Mouse (Mus musculus): ENCODE measurements at regions not wholly inside any gene's neighbourhood (a gene's known extent, or its start where the extent isn't known, plus 50 kb on each side); places are given as distances from the start of the nearest gene placed in this dataset.

- Histone ChIP-seq H3K9ac (replicated peaks; ENCODE audit: low read depth, low read length) (no peak overlapping the region), H3K4me3 (ENCODE audit: low read depth, low read length) (no peak overlapping the region), H3K9me3 (replicated peaks; ENCODE audit: control insufficient read depth, low read length) (no peaks in the 10 kb centered on the region), H3K27ac (ENCODE audit: low read depth) (no peak overlapping the region), H3K4me2 (ENCODE audit: low read depth, low read length) (no peak overlapping the region), H3K4me1 (ENCODE audit: control insufficient read depth, insufficient read depth) (peaks cover 28% of the 10 kb centered on the region), H3K27me3 (ENCODE audit: control insufficient read depth, insufficient read depth, low read length) (0 out of 2 replicates have a peak, but pooled peaks cover 3% of the 10 kb centered on the region), H3K36me3 (replicated peaks; ENCODE audit: control insufficient read depth, insufficient read depth, low read length) (no peaks in the 10 kb centered on the region)
- 25% methylated on average over 6 of the region's 6 CpGs for WGBS
- ATAC-seq (ENCODE audit: insufficient read depth, low read depth): peak; percentile 85
- TF ChIP-seq CTCF (IDR thresholded peaks at IDR 0.05; ENCODE audit: low read depth) (no peak), EP300 (IDR thresholded peaks at IDR 0.05; ENCODE audit: low read depth) (no peak)
- DNase-seq (ENCODE audit: low spot score): peak; percentile 71
These were observed 205.2 kb upstream of the A230072I06Rik start for GRCm38 (mm10) chr8:12073311-12073999.

GRCm38 (mm10) chr8:12075943-12076342 is 202.7 kb upstream of the A230072I06Rik start:
- ATAC-seq (ENCODE audit: insufficient read depth, low read depth): no peak
- 0 out of 2 replicates have a peak, but pooled peaks cover 3% of the 10 kb centered on the region for H3K27me3 ChIP-seq (ENCODE audit: control insufficient read depth, insufficient read depth, low read length)
- WGBS: 81% methylated on average over 3 of the region's 3 CpGs
- no peaks in the 10 kb centered on the region for H3K9me3 ChIP-seq (replicated peaks; ENCODE audit: control insufficient read depth, low read length)
- H3K27ac ChIP-seq (ENCODE audit: low read depth): no peak overlapping the region
- no peak overlapping the region for H3K4me2 ChIP-seq (ENCODE audit: low read depth, low read length)
- H3K9ac ChIP-seq (replicated peaks; ENCODE audit: low read depth, low read length): no peak overlapping the region
- no peak overlapping the region for H3K4me3 ChIP-seq (ENCODE audit: low read depth, low read length)
- H3K4me1 ChIP-seq (ENCODE audit: control insufficient read depth, insufficient read depth): peaks cover 28% of the 10 kb centered on the region
- no peak for TF ChIP-seq EP300 (IDR thresholded peaks at IDR 0.05; ENCODE audit: low read depth)
- no peak for DNase-seq (ENCODE audit: low spot score)
- H3K36me3 ChIP-seq (replicated peaks; ENCODE audit: control insufficient read depth, insufficient read depth, low read length): no peaks in the 10 kb centered on the region

GRCm38 (mm10) chr8:12076811-12077375 is 201.7 kb upstream of the A230072I06Rik start:
- WGBS: 52% methylated on average over 10 of the region's 10 CpGs
- Histone ChIP-seq H3K9ac (replicated peaks; ENCODE audit: low read depth, low read length) (no peak overlapping the region), H3K4me2 (ENCODE audit: low read depth, low read length) (no peak overlapping the region), H3K4me3 (ENCODE audit: low read depth, low read length) (no peak overlapping the region), H3K27me3 (ENCODE audit: control insufficient read depth, insufficient read depth, low read length) (0 out of 2 replicates have a peak, but pooled peaks cover 3% of the 10 kb centered on the region), H3K4me1 (ENCODE audit: control insufficient read depth, insufficient read depth) (peaks cover 21% of the 10 kb centered on the region), H3K36me3 (replicated peaks; ENCODE audit: control insufficient read depth, insufficient read depth, low read length) (no peaks in the 10 kb centered on the region), H3K27ac (ENCODE audit: low read depth) (no peak overlapping the region), H3K9me3 (replicated peaks; ENCODE audit: control insufficient read depth, low read length) (no peaks in the 10 kb centered on the region)
- DNase-seq (ENCODE audit: low spot score): no peak
- ATAC-seq (ENCODE audit: insufficient read depth, low read depth): no peak
- TF ChIP-seq CTCF (IDR thresholded peaks at IDR 0.05; ENCODE audit: low read depth) (no peak), EP300 (IDR thresholded peaks at IDR 0.05; ENCODE audit: low read depth) (no peak)

- no peak overlapping the region for H3K9ac ChIP-seq (replicated peaks; ENCODE audit: low read depth, low read length)
- ATAC-seq (ENCODE audit: insufficient read depth, low read depth): no peak
- no peak overlapping the region for H3K27ac ChIP-seq (ENCODE audit: low read depth)
These were observed 200.7 kb upstream of the A230072I06Rik start for GRCm38 (mm10) chr8:12077896-12078295.

GRCm38 (mm10) chr8:12078679-12079566 is 199.7 kb upstream of the A230072I06Rik start:
- Histone ChIP-seq H3K27me3 (ENCODE audit: control insufficient read depth, insufficient read depth, low read length) (0 out of 2 replicates have a peak, but pooled peaks cover 3% of the 10 kb centered on the region), H3K4me3 (ENCODE audit: low read depth, low read length) (no peak overlapping the region), H3K4me2 (ENCODE audit: low read depth, low read length) (no peak overlapping the region), H3K27ac (ENCODE audit: low read depth) (no peak overlapping the region), H3K36me3 (replicated peaks; ENCODE audit: control insufficient read depth, insufficient read depth, low read length) (no peaks in the 10 kb centered on the region), H3K4me1 (ENCODE audit: control insufficient read depth, insufficient read depth) (peaks cover 5% of the 10 kb centered on the region; the same call in 1 of the 2 replicates), H3K9ac (replicated peaks; ENCODE audit: low read depth, low read length) (no peak overlapping the region), H3K9me3 (replicated peaks; ENCODE audit: control insufficient read depth, low read length) (no peaks in the 10 kb centered on the region)
- WGBS: 70% methylated on average over 14 of the region's 14 CpGs
- TF ChIP-seq EP300 (IDR thresholded peaks at IDR 0.05; ENCODE audit: low read depth) (no peak), CTCF (IDR thresholded peaks at IDR 0.05; ENCODE audit: low read depth) (no peak)
- ATAC-seq (ENCODE audit: insufficient read depth, low read depth): no peak
- no peak for DNase-seq (ENCODE audit: low spot score)

More at GRCm38 (mm10) chr8:12077896-12078295, 200.7 kb upstream of the A230072I06Rik start:
- no peak for DNase-seq (ENCODE audit: low spot score)
- Histone ChIP-seq H3K4me3 (ENCODE audit: low read depth, low read length) (no peak overlapping the region), H3K27me3 (ENCODE audit: control insufficient read depth, insufficient read depth, low read length) (0 out of 2 replicates have a peak, but pooled peaks cover 3% of the 10 kb centered on the region), H3K36me3 (replicated peaks; ENCODE audit: control insufficient read depth, insufficient read depth, low read length) (no peaks in the 10 kb centered on the region), H3K9me3 (replicated peaks; ENCODE audit: control insufficient read depth, low read length) (no peaks in the 10 kb centered on the region), H3K4me1 (ENCODE audit: control insufficient read depth, insufficient read depth) (peaks cover 15% of the 10 kb centered on the region), H3K4me2 (ENCODE audit: low read depth, low read length) (no peak overlapping the region)
- 71% methylated on average over 2 of the region's 2 CpGs for WGBS
- TF ChIP-seq EP300 (IDR thresholded peaks at IDR 0.05; ENCODE audit: low read depth): no peak
- no peak for TF ChIP-seq CTCF (IDR thresholded peaks at IDR 0.05; ENCODE audit: low read depth)
